Mouse (Mus musculus) CH12.LX (cell line): ENCODE results near the gene Rps6ka2.
A peak's percentile ranks its signal among the peaks of the same experiment; 100 is the strongest.

Experiments
- CTCF ChIP-seq, 2 experiments: IDR thresholded peaks in 1 of 2; conservative IDR thresholded peaks in 1 of 2; 2 replicates each; pipeline ENCODE4 v1.5.1; 2011 to 2012; ENCODE audit warnings: low read depth in 2 of 2, low read length in 2 of 2, improper control_type of control experiment in 1 of 2, inconsistent platforms in 1 of 2, mild to moderate bottlenecking in 1 of 2, moderate library complexity in 1 of 2
- E2F4 ChIP-seq: IDR thresholded peaks from 2 replicates; pipeline ENCODE4 v1.6.1; 2011; ENCODE audit warnings: low read depth, low read length, improper control_type of control experiment; ENCODE audit not compliant: insufficient replicate concordance
- ELF1 ChIP-seq: IDR thresholded peaks from 2 replicates; pipeline ENCODE4 v1.6.1; 2014; ENCODE audit warnings: low read depth, mild to moderate bottlenecking, inconsistent platforms, low read length, improper control_type of control experiment
- EP300 ChIP-seq: IDR thresholded peaks from 2 replicates; pipeline ENCODE4 v1.6.1; 2011; ENCODE audit warnings: low read length, improper control_type of control experiment
- HCFC1 ChIP-seq: IDR thresholded peaks from 2 replicates; pipeline ENCODE4 v1.6.1; 2012; ENCODE audit warnings: low read depth, mild to moderate bottlenecking, inconsistent platforms, low read length, improper control_type of control experiment
- IRF4 ChIP-seq: IDR thresholded peaks from 2 replicates; pipeline ENCODE4 v1.6.1; 2014; ENCODE audit warnings: low read depth, mild to moderate bottlenecking, inconsistent platforms, low read length, improper control_type of control experiment
- JUND ChIP-seq: conservative IDR thresholded peaks from 2 replicates; pipeline ENCODE4 v1.6.1; 2011; ENCODE audit warnings: low read depth, low read length, improper control_type of control experiment
- MAX ChIP-seq: IDR thresholded peaks from 2 replicates; pipeline ENCODE4 v1.6.1; 2011; ENCODE audit warnings: low read length, improper control_type of control experiment
- NRF1 ChIP-seq: IDR thresholded peaks from 2 replicates; pipeline ENCODE4 v1.6.1; 2014; ENCODE audit warnings: low read depth, mild to moderate bottlenecking, inconsistent platforms, low read length, improper control_type of control experiment, moderate library complexity
- POLR2A ChIP-seq: IDR thresholded peaks from 2 replicates; pipeline ENCODE4 v1.6.1; 2011; ENCODE audit warnings: low read depth, mild to moderate bottlenecking, improper control_type of control experiment, low read length
- SIN3A ChIP-seq: IDR thresholded peaks from 2 replicates; pipeline ENCODE4 v1.6.1; 2012; ENCODE audit warnings: low read length, improper control_type of control experiment, inconsistent platforms
- UBTF ChIP-seq: IDR thresholded peaks from 2 replicates; pipeline ENCODE4 v1.6.1; 2012; ENCODE audit warnings: low read depth, mild to moderate bottlenecking, inconsistent platforms, low read length, improper control_type of control experiment, moderate library complexity
- USF1 ChIP-seq: IDR thresholded peaks from 2 replicates; pipeline ENCODE4 v1.6.1; 2014; ENCODE audit warnings: low read depth, mild to moderate bottlenecking, inconsistent platforms, low read length, improper control_type of control experiment
- ZNF384 ChIP-seq: IDR thresholded peaks from 2 replicates; pipeline ENCODE4 v1.6.1; 2012; ENCODE audit warnings: low read depth, low read length, improper control_type of control experiment, inconsistent platforms

GRCm38 (mm10) chr17:7250373-7250772, 80.5 kb downstream of the Rps6ka2 start:
- TF ChIP-seq EP300 (no peak), E2F4 (no peak), USF1 (no peak), MAX (peak; percentile 53; the same call in 1 of the 2 replicates), CTCF (conservative IDR thresholded peaks at IDR 0.05 in 1 of 2, IDR thresholded peaks at IDR 0.05 in 1 of 2; ENCODE audit: low read depth in 2 of 2, low read length in 2 of 2) (no peak), ELF1 (no peak), UBTF (no peak), JUND (no peak), NRF1 (no peak), POLR2A (no peak), HCFC1 (no peak), ZNF384 (no peak), IRF4 (peak; percentile 67), SIN3A (no peak)
